In the genomic region with DNA sequence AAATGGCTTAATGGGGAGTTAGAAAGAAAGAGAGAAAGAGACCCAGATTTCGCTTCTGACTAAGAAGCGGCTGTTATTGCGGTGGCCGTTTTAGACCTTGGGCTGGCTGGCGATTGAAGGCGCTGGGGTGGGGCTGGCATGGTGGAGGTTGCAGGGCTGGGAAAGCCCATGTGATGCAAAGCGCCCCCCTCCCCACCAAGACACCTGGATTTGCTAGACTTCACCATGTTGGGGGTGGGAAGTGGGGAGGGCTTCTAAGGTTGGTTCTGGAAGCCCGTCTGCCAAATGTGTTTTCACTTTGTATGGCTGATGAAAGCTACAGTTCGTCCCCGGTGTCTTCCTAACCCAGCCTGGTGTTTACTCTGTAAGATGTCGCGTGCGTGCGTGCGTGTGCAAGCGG, we compare ENCODE assay signal across 9 mouse cellular contexts. TPM values are rescaled to one million over a fixed set of nuclear protein-coding genes. Genes with fewer than 3 reads are reported as not detected.
DNase-seq lines count a peak whose midpoint lies in the region; ATAC-seq and TF ChIP-seq lines count a peak whose summit lies in the region.
"Had no signal": no experiment of that assay in that cellular context is flagged by ENCODE, and none has a peak within 500 bp of the region (broad histone marks: within the 10 kb centered on the region; RNA-seq: fewer than 3 reads in every experiment).

No protein-coding gene starts in this region.

- intact Hi-C loops in heart, adult 2 months (cut with DNase I) = no loop called here

- peaks cover 4% of the 10 kb centered on the region; the same call in 1 of the 2 replicates for H3K4me1 ChIP-seq in heart, embryonic 16.5 days (ENCODE audit: control insufficient read depth, insufficient read depth, low read length)
- no peaks in the 10 kb centered on the region for H3K4me1 ChIP-seq in heart, adult 2 months (ENCODE audit: control insufficient read depth, insufficient read depth, low read length)
- H3K4me1 ChIP-seq in forebrain, embryonic 16.5 days (replicated peaks; ENCODE audit: control insufficient read depth, insufficient read depth, low read length) = peaks cover 27% of the 10 kb centered on the region
- H3K4me1 ChIP-seq in midbrain, embryonic 13.5 days (replicated peaks) = peaks cover 30% of the 10 kb centered on the region
- H3K4me1 ChIP-seq in thymus, adult 2 months (replicated peaks; ENCODE audit: control insufficient read depth, insufficient read depth, low read length) = no peaks in the 10 kb centered on the region

- ATAC-seq in heart, embryonic 16.5 days (replicated peaks; ENCODE audit: extremely low read depth, insufficient read depth, low FRiP score) = no peak
- no peak for ATAC-seq in forebrain, embryonic 16.5 days
- ATAC-seq in midbrain, embryonic 13.5 days = no peak

- 2% methylated on average over 16 of the region's 16 CpGs for WGBS in heart, embryonic 16.5 days
- WGBS in heart, adult 2 months = 4% methylated on average over 16 of the region's 16 CpGs
- 1% methylated on average over 16 of the region's 16 CpGs for WGBS in forebrain, embryonic 16.5 days
- under 1% methylated on average over 16 of the region's 16 CpGs for WGBS in midbrain, embryonic 13.5 days
- 3% methylated on average over 16 of the region's 16 CpGs for WGBS in thymus, adult 2 months

- no peak overlapping the region for H3K27ac ChIP-seq in heart, embryonic 16.5 days (ENCODE audit: low read length)
- H3K27ac ChIP-seq in heart, adult 2 months = no peak overlapping the region
- no peak overlapping the region for H3K27ac ChIP-seq in forebrain, embryonic 16.5 days (ENCODE audit: low read length)
- no peak overlapping the region for H3K27ac ChIP-seq in midbrain, embryonic 13.5 days
- H3K27ac ChIP-seq in thymus, adult 2 months (ENCODE audit: control insufficient read depth, insufficient read depth, low read length) = no peak overlapping the region

- no peaks in the 10 kb centered on the region for H3K79me2 ChIP-seq in heart, adult 2 months (replicated peaks; ENCODE audit: control insufficient read depth, insufficient read depth, low read length)

- peak overlapping the region; percentile 61 for H3K4me3 ChIP-seq in heart, embryonic 16.5 days (ENCODE audit: low read length)
- no peak overlapping the region for H3K4me3 ChIP-seq in heart, adult 2 months
- H3K4me3 ChIP-seq in forebrain, embryonic 16.5 days (replicated peaks; ENCODE audit: low read length) = peak overlapping the region; percentile 69
- peak overlapping the region; percentile 62 for H3K4me3 ChIP-seq in midbrain, embryonic 13.5 days (replicated peaks)
- H3K4me3 ChIP-seq in thymus, adult 2 months (ENCODE audit: control insufficient read depth, insufficient read depth, low read length) = no peak overlapping the region

- DNase-seq in heart, adult 2 months = no peak
- peak; percentile 40 to 47 for DNase-seq in cerebellum, postnatal 14 days
- DNase-seq in layer of hippocampus, postnatal 25 days (ENCODE audit: extremely low spot score in 1 of 2, low spot score in 1 of 2) = no peak
- no peak for DNase-seq in thymus, postnatal 0 days (ENCODE audit: low spot score)
- DNase-seq in thymus, adult 2 months = no peak

- H3K9ac ChIP-seq in heart, embryonic 16.5 days (ENCODE audit: low read length) = peak overlapping the region; percentile 17; the same call in 1 of the 2 replicates
- H3K9ac ChIP-seq in heart, adult 2 months (ENCODE audit: low read depth, low read length) = no peak overlapping the region
- peak overlapping the region; percentile 46 for H3K9ac ChIP-seq in forebrain, embryonic 16.5 days (replicated peaks; ENCODE audit: low read depth, low read length)
- H3K9ac ChIP-seq in midbrain, embryonic 13.5 days (replicated peaks) = peak overlapping the region; percentile 63

- no peaks in the 10 kb centered on the region for H3K36me3 ChIP-seq in heart, embryonic 16.5 days (ENCODE audit: control insufficient read depth, insufficient read depth)
- H3K36me3 ChIP-seq in heart, adult 2 months (ENCODE audit: control insufficient read depth, insufficient read depth, low read length) = no peaks in the 10 kb centered on the region
- H3K36me3 ChIP-seq in forebrain, embryonic 16.5 days (ENCODE audit: control insufficient read depth, insufficient read depth) = no peaks in the 10 kb centered on the region
- H3K36me3 ChIP-seq in midbrain, embryonic 13.5 days = no peaks in the 10 kb centered on the region
- no peaks in the 10 kb centered on the region for H3K36me3 ChIP-seq in thymus, adult 2 months (ENCODE audit: control insufficient read depth, insufficient read depth, low read length)
- H3K36me3 ChIP-seq: G1E had no signal

- TF ChIP-seq EP300 in heart, adult 2 months (IDR thresholded peaks at IDR 0.05; ENCODE audit: insufficient read depth, low read depth, low read length) = no peak

- TF ChIP-seq CTCF in heart, adult 2 months (IDR thresholded peaks at IDR 0.05) = no peak
- TF ChIP-seq CTCF in thymus, adult 2 months (IDR thresholded peaks at IDR 0.05; ENCODE audit: borderline replicate concordance, control insufficient read depth, extremely low read depth, insufficient read depth, low read length, poor library complexity) = no peak

- H3K4me2 ChIP-seq in heart, embryonic 16.5 days (ENCODE audit: low read depth, low read length) = peak overlapping the region; percentile 79
- peak overlapping the region; percentile 90 for H3K4me2 ChIP-seq in forebrain, embryonic 16.5 days (ENCODE audit: low read length)
- H3K4me2 ChIP-seq in midbrain, embryonic 13.5 days (replicated peaks) = peak overlapping the region; percentile 73

- TF ChIP-seq POLR2A in heart, adult 2 months (IDR thresholded peaks at IDR 0.05; ENCODE audit: insufficient read depth, low read depth, low read length) = no peak
- TF ChIP-seq POLR2A in thymus, adult 2 months (IDR thresholded peaks at IDR 0.05; ENCODE audit: control insufficient read depth, extremely low read depth, insufficient read depth, low read length, poor library complexity) = no peak

- peaks cover 2% of the 10 kb centered on the region; the same call in 1 of the 2 replicates for H3K9me3 ChIP-seq in heart, embryonic 16.5 days (replicated peaks; ENCODE audit: control insufficient read depth, low read length)
- no peaks in the 10 kb centered on the region for H3K9me3 ChIP-seq in forebrain, embryonic 16.5 days (ENCODE audit: control insufficient read depth, low read length)
- H3K9me3 ChIP-seq in midbrain, embryonic 13.5 days = no peaks in the 10 kb centered on the region; the same call in 1 of the 2 replicates

- peaks cover 58% of the 10 kb centered on the region for H3K27me3 ChIP-seq in heart, embryonic 16.5 days (ENCODE audit: control insufficient read depth, insufficient read depth, low read length)
- H3K27me3 ChIP-seq in heart, adult 2 months (ENCODE audit: control insufficient read depth, insufficient read depth, low read length) = peaks cover 20% of the 10 kb centered on the region
- peaks cover 39% of the 10 kb centered on the region for H3K27me3 ChIP-seq in forebrain, embryonic 16.5 days (replicated peaks; ENCODE audit: control insufficient read depth, insufficient read depth, low read length)
- H3K27me3 ChIP-seq in midbrain, embryonic 13.5 days = peaks cover 52% of the 10 kb centered on the region
- peaks cover 5% of the 10 kb centered on the region; the same call in 1 of the 2 replicates for H3K27me3 ChIP-seq in thymus, adult 2 months (ENCODE audit: control insufficient read depth, insufficient read depth, low read length)

RNA-seq across cellular contexts. Expression of a gene that starts 1.6 kb away (rescaled TPM):
- 0.93 and 1.7 TPM in 2 replicates for polyA plus RNA-seq in heart, embryonic 16.5 days (2015; fragmentation: Nextera tagmentation; extraction: Ambion mirVana)
- total RNA-seq in heart, adult 2 months (2021) = under 1 TPM in 1 of 2 experiments, not detected in 1; 0.14 TPM
- polyA plus RNA-seq in heart, adult 2 months (2012; rRNA removed) = 0.43 and 0.53 TPM in 2 replicates
- 4.8 and 5.9 TPM in 2 replicates for polyA plus RNA-seq in forebrain, embryonic 16.5 days (2015; fragmentation: Nextera tagmentation; extraction: Ambion mirVana)
- 10.1 and 11.2 TPM in 2 replicates for polyA plus RNA-seq in midbrain, embryonic 13.5 days (2015; fragmentation: Nextera tagmentation; extraction: Ambion mirVana)
- total RNA-seq in layer of hippocampus, postnatal 25 days (2021) = 1 to 10 TPM; 3.4 to 4.0 TPM
- 0.26 and 0.51 TPM in 2 replicates for polyA plus RNA-seq in thymus, postnatal 0 days (2015; fragmentation: Nextera tagmentation; extraction: Ambion mirVana)
- polyA plus RNA-seq in thymus, adult 2 months (2012; rRNA removed) = 1.3 and 1.5 TPM in 2 replicates
- total RNA-seq: G1E had no signal
- polyA plus RNA-seq: G1E had no signal

Comparison
In these comparisons a context has a peak if more than half of its experiments do, and no peak if none do; other contexts are left out.
1. H3K4me3 ChIP-seq: peak in heart, embryonic 16.5 days (single experiment), forebrain, embryonic 16.5 days (single experiment) and midbrain, embryonic 13.5 days (single experiment); none in heart, adult 2 months (single experiment) and thymus, adult 2 months (single experiment).
2. DNase-seq: peak in cerebellum, postnatal 14 days (2 of 2); none in heart, adult 2 months (0 of 2), layer of hippocampus, postnatal 25 days (0 of 2), thymus, postnatal 0 days (single experiment) and thymus, adult 2 months (single experiment).
3. Peak in every context shown above with its lines, with median percentiles within 50 percentile points of each other: H3K4me2 ChIP-seq.